Mouse (Mus musculus): Measurements from ENCODE around the gene Cachd1. TPM values are rescaled to one million over a fixed set of nuclear protein-coding genes. Genes with fewer than 3 reads are reported as not detected.

Gene Cachd1
- 1 to 10 TPM in 1 of 26 experiments, under 1 TPM in 2, not detected in 23; 0.12 to 1.9 (median 0.13) TPM for total RNA-seq (2018; cell fraction: chromatin; rRNA removed)
- under 1 TPM in 2 of 26 experiments, not detected in 24; under 0.01 to 0.04 TPM for total RNA-seq (2018; cell fraction: cytosol; rRNA removed)
- under 1 TPM in 1 of 26 experiments, not detected in 25; 0.31 TPM for total RNA-seq (2018; cell fraction: nucleus; rRNA removed)
- polyA plus RNA-seq (2018), result not detected in 3 replicates

- H3K79me2 ChIP-seq (ENCODE audit: inconsistent target), result no peaks in the 10 kb centered on the region
- no peak within 1 kb of the TSS for H3K27ac ChIP-seq
- WGBS (ENCODE audit: missing documents), result 4% methylated on average over 49 of the region's 50 CpGs
- no peaks in the 10 kb centered on the region for H3K36me3 ChIP-seq (ENCODE audit: inconsistent target)
- H3K4me3 ChIP-seq (ENCODE audit: inconsistent target), result no peak within 1 kb of the TSS
These were observed at the start of gene Cachd1 for GRCm38 (mm10) chr4:100776043-100776870. Cachd1 (plus strand) TSS chr4:100776675.

DNA sequence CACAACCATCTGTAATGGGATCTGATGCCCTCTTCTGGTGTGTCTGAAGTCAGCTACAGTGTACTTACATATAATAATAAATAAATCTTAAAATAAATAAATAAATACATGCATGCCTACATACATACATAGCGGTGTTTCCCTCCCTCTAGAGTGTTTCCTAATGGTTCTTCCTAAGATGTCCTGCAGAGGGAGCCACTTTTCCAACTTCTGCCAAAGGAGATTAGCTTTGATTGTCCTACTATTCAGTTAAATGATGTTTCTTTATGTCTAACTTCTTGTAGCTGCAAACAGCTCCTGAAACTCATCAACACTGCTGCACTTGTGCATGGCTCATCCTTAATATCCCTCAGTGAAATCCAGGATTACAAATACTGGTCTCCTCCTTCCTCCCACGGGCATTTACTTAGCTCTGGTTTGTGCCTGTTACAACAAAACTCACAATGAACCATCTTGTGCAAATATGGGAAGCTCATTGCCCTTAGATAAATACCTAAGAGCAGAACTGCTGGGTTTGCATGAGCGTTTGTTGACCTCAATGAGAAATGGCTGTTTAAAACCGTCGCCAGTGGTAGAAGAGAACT is 47.5 kb upstream of the Cachd1 start:
- 82% methylated on average over 5 of the region's 5 CpGs for WGBS (ENCODE audit: missing documents)
- Histone ChIP-seq H3K27ac (no peak overlapping the region), H3K36me3 (ENCODE audit: inconsistent target) (no peaks in the 10 kb centered on the region), H3K79me2 (ENCODE audit: inconsistent target) (no peaks in the 10 kb centered on the region), H3K4me3 (ENCODE audit: inconsistent target) (no peak overlapping the region)

GRCm38 (mm10) chr4:100735098-100735935 is 41.2 kb upstream of the Cachd1 start:
- 89% methylated on average over 9 of the region's 9 CpGs for WGBS (ENCODE audit: missing documents)
- no peaks in the 10 kb centered on the region for H3K36me3 ChIP-seq (ENCODE audit: inconsistent target)
- no peak overlapping the region for H3K4me3 ChIP-seq (ENCODE audit: inconsistent target)
- no peaks in the 10 kb centered on the region for H3K79me2 ChIP-seq (ENCODE audit: inconsistent target)
- H3K27ac ChIP-seq, result no peak overlapping the region

GRCm38 (mm10) chr4:100735936-100736349 is 40.5 kb upstream of the Cachd1 start:
- H3K27ac ChIP-seq, result no peak overlapping the region
- no peaks in the 10 kb centered on the region for H3K36me3 ChIP-seq (ENCODE audit: inconsistent target)
- H3K79me2 ChIP-seq (ENCODE audit: inconsistent target), result no peaks in the 10 kb centered on the region
- H3K4me3 ChIP-seq (ENCODE audit: inconsistent target), result no peak overlapping the region
- WGBS (ENCODE audit: missing documents), result 95% methylated on average over 9 of the region's 9 CpGs

DNA sequence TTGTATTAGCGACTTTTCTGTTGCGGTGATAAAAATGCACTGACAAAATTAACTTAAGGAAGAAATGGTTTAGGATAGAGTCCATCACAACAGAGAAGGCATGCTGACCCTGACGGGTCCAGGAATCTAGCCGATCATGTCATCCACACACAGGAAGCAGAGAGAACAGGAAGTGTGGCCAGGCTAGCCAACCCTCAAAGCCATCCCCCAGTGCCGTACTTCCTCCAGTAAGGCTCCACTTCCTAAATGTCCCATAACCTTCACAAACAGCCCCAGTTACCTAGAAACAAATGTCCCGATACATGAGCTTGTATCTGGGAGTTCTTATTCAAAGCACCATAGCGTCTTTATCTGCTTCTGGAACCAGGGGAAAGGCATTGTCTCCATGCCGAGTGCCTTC is 32.9 kb upstream of the Cachd1 start:
- no peaks in the 10 kb centered on the region for H3K36me3 ChIP-seq (ENCODE audit: inconsistent target)
- no peak overlapping the region for H3K27ac ChIP-seq
- H3K4me3 ChIP-seq (ENCODE audit: inconsistent target), result no peak overlapping the region
- WGBS (ENCODE audit: missing documents), result 59% methylated on average over 8 of the region's 8 CpGs
- H3K79me2 ChIP-seq (ENCODE audit: inconsistent target), result no peaks in the 10 kb centered on the region

DNA sequence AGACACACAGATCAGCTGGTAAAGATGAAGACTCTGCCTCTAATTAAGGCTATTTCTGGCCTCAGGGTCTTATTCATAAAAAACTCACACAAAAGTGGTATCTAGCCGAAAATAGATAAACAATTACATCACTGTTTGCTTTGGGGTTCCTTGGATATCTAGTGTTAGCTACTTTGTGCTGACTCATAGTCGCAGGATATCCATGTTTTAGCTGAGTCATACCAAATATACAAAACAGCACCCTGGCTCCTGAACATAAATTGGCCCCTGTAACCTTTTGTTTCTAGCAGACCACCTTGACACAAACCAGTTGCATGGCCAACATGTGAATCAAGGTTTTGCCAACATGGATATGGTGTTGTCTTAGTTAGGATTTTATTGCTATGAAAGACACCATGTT is 24.2 kb upstream of the Cachd1 start:
- 90% methylated on average over 2 of the region's 2 CpGs for WGBS (ENCODE audit: missing documents)
- Histone ChIP-seq H3K27ac (no peak overlapping the region), H3K79me2 (ENCODE audit: inconsistent target) (no peaks in the 10 kb centered on the region), H3K4me3 (ENCODE audit: inconsistent target) (no peak overlapping the region), H3K36me3 (ENCODE audit: inconsistent target) (no peaks in the 10 kb centered on the region)

- H3K79me2 ChIP-seq (ENCODE audit: inconsistent target), result no peaks in the 10 kb centered on the region
- no peak overlapping the region for H3K4me3 ChIP-seq (ENCODE audit: inconsistent target)
- no peaks in the 10 kb centered on the region for H3K36me3 ChIP-seq (ENCODE audit: inconsistent target)
- no peak overlapping the region for H3K27ac ChIP-seq
- WGBS (ENCODE audit: missing documents), result 83% methylated on average over 8 of the region's 8 CpGs
These were observed 20.8 kb upstream of the Cachd1 start for GRCm38 (mm10) chr4:100755632-100756031.

GRCm38 (mm10) chr4:100756499-100756898 is 20.0 kb upstream of the Cachd1 start:
- Histone ChIP-seq H3K36me3 (ENCODE audit: inconsistent target) (no peaks in the 10 kb centered on the region), H3K79me2 (ENCODE audit: inconsistent target) (no peaks in the 10 kb centered on the region), H3K27ac (no peak overlapping the region), H3K4me3 (ENCODE audit: inconsistent target) (no peak overlapping the region)

GRCm38 (mm10) chr4:100758265-100758898 is 18.1 kb upstream of the Cachd1 start:
- Histone ChIP-seq H3K36me3 (ENCODE audit: inconsistent target) (no peaks in the 10 kb centered on the region), H3K79me2 (ENCODE audit: inconsistent target) (no peaks in the 10 kb centered on the region), H3K4me3 (ENCODE audit: inconsistent target) (no peak overlapping the region), H3K27ac (no peak overlapping the region)
- WGBS (ENCODE audit: missing documents), result 92% methylated on average over 6 of the region's 6 CpGs

GRCm38 (mm10) chr4:100759603-100760002 is 16.9 kb upstream of the Cachd1 start:
- 93% methylated on average over 1 of the region's 1 CpGs for WGBS (ENCODE audit: missing documents)
- H3K36me3 ChIP-seq (ENCODE audit: inconsistent target), result no peaks in the 10 kb centered on the region
- no peaks in the 10 kb centered on the region for H3K79me2 ChIP-seq (ENCODE audit: inconsistent target)
- H3K27ac ChIP-seq, result no peak overlapping the region
- H3K4me3 ChIP-seq (ENCODE audit: inconsistent target), result no peak overlapping the region

- no peak overlapping the region for H3K27ac ChIP-seq
- no peaks in the 10 kb centered on the region for H3K36me3 ChIP-seq (ENCODE audit: inconsistent target)
- whole genome bisulfite sequencing (ENCODE audit: missing documents), result 92% methylated on average over 5 of the region's 5 CpGs
- no peaks in the 10 kb centered on the region for H3K79me2 ChIP-seq (ENCODE audit: inconsistent target)
- H3K4me3 ChIP-seq (ENCODE audit: inconsistent target), result no peak overlapping the region
These were observed 16.1 kb upstream of the Cachd1 start for GRCm38 (mm10) chr4:100760416-100760815.

GRCm38 (mm10) chr4:100768606-100769005 is 7.9 kb upstream of the Cachd1 start:
- H3K4me3 ChIP-seq (ENCODE audit: inconsistent target), result no peak overlapping the region
- H3K27ac ChIP-seq, result no peak overlapping the region
- no peaks in the 10 kb centered on the region for H3K79me2 ChIP-seq (ENCODE audit: inconsistent target)
- 44% methylated on average over 3 of the region's 3 CpGs for WGBS (ENCODE audit: missing documents)
- no peaks in the 10 kb centered on the region for H3K36me3 ChIP-seq (ENCODE audit: inconsistent target)

DNA sequence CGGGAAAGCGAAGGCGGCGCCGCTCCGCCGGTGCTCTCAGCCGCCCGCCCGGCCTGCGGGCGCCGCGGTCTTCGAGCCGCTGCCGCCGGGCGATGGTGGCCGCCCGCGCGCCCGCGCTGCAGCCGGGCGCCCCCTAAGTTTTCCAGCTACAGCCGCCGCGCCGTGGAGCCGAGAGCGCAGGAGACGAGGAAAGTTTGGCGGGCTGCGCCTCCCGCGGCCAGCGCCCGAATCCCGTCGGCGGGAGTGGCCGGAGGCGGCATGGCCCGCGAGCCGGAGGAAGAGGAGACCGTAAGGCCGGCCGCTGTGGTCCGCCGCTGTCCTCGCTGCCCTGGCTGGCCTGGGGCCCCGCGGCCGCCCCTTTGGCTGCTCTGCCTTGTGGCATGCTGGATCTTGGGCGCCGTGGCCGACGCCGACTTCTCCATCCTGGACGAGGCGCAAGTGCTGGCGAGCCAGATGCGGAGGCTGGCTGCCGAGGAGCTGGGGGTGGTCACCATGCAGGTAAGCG is 448 bp downstream of the Cachd1 start:
- Histone ChIP-seq H3K79me2 (ENCODE audit: inconsistent target) (no peaks in the 10 kb centered on the region), H3K27ac (no peak overlapping the region), H3K36me3 (ENCODE audit: inconsistent target) (no peaks in the 10 kb centered on the region), H3K4me3 (ENCODE audit: inconsistent target) (no peak overlapping the region)
- WGBS (ENCODE audit: missing documents), result 2% methylated on average over 68 of the region's 68 CpGs
